Mouse (Mus musculus): ENCODE measurements at regions not wholly inside any gene's neighbourhood (a gene's known extent, or its start where the extent isn't known, plus 50 kb on each side); places are given as distances from the start of the nearest gene placed in this dataset.
A peak's percentile ranks its signal among the peaks of the same experiment; 100 is the strongest.

GRCm38 (mm10) chr1:193705205-193705604 lies 335.1 kb upstream of the Camk1g start:
- no peak for DNase-seq (ENCODE audit: low spot score in 2 of 2)

- DNase-seq (ENCODE audit: low spot score in 2 of 2): peak in 1 of 2 experiments; percentile 31
Measured at GRCm38 (mm10) chr1:193702707-193703419, 332.8 kb upstream of the Camk1g start.

- no peak for DNase-seq (ENCODE audit: low spot score in 2 of 2)
Measured at GRCm38 (mm10) chr1:193700217-193700616, 330.1 kb upstream of the Camk1g start.

GRCm38 (mm10) chr1:193698603-193699266 lies 328.6 kb upstream of the Camk1g start:
- peak; percentile 58 to 80 for DNase-seq (ENCODE audit: low spot score in 2 of 2)

- no peak for DNase-seq (ENCODE audit: low spot score in 2 of 2)
Measured at GRCm38 (mm10) chr1:193697857-193698256, 327.8 kb upstream of the Camk1g start.

GRCm38 (mm10) chr1:193697001-193697400 lies 326.9 kb upstream of the Camk1g start:
- DNase-seq (ENCODE audit: low spot score in 2 of 2): no peak

GRCm38 (mm10) chr1:193692991-193693390 lies 322.9 kb upstream of the Camk1g start:
- no peak for DNase-seq (ENCODE audit: low spot score in 2 of 2)

GRCm38 (mm10) chr1:193689601-193690000 lies 319.5 kb upstream of the Camk1g start:
- DNase-seq (ENCODE audit: low spot score in 2 of 2): no peak

GRCm38 (mm10) chr1:193682917-193683316 lies 312.8 kb upstream of the Camk1g start:
- DNase-seq (ENCODE audit: low spot score in 2 of 2): no peak

- DNase-seq (ENCODE audit: low spot score in 2 of 2): no peak
Measured at GRCm38 (mm10) chr1:193678448-193678847, 308.4 kb upstream of the Camk1g start.

GRCm38 (mm10) chr1:193673236-193673830 lies 303.2 kb upstream of the Camk1g start:
- peak in 1 of 2 experiments; percentile 18 for DNase-seq (ENCODE audit: low spot score in 2 of 2)

- no peak for DNase-seq (ENCODE audit: low spot score in 2 of 2)
Measured at GRCm38 (mm10) chr1:193672681-193673080, 302.6 kb upstream of the Camk1g start.

GRCm38 (mm10) chr1:193671816-193672254 lies 301.7 kb upstream of the Camk1g start:
- no peak for DNase-seq (ENCODE audit: low spot score in 2 of 2)

GRCm38 (mm10) chr1:193671046-193671445 lies 300.9 kb upstream of the Camk1g start:
- DNase-seq (ENCODE audit: low spot score in 2 of 2): peak in 1 of 2 experiments; percentile 17

- DNase-seq (ENCODE audit: low spot score in 2 of 2): no peak
Measured at GRCm38 (mm10) chr1:193670008-193670407, 299.9 kb upstream of the Camk1g start.

GRCm38 (mm10) chr1:193668841-193669240 lies 298.7 kb upstream of the Camk1g start:
- DNase-seq (ENCODE audit: low spot score in 2 of 2): no peak

- no peak for DNase-seq (ENCODE audit: low spot score in 2 of 2)
Measured at GRCm38 (mm10) chr1:193665854-193666253, 295.8 kb upstream of the Camk1g start.

- no peak for DNase-seq (ENCODE audit: low spot score in 2 of 2)
Measured at GRCm38 (mm10) chr1:193664569-193664968, 294.5 kb upstream of the Camk1g start.

GRCm38 (mm10) chr1:193663587-193663986 lies 293.5 kb upstream of the Camk1g start:
- no peak for DNase-seq (ENCODE audit: low spot score in 2 of 2)

GRCm38 (mm10) chr1:193662166-193662890 lies 292.2 kb upstream of the Camk1g start:
- DNase-seq (ENCODE audit: low spot score in 2 of 2): no peak

- no peak for DNase-seq (ENCODE audit: low spot score in 2 of 2)
Measured at GRCm38 (mm10) chr1:193661377-193661776, 291.3 kb upstream of the Camk1g start.

Data from left cerebral cortex, adult 8-10 months (tissue).